Mouse (Mus musculus) liver, embryonic 14 days (tissue): Measurements from ENCODE around the gene Obox6. TPM values are rescaled to one million over a fixed set of nuclear protein-coding genes. Genes with fewer than 3 reads are reported as not detected.

Experiments
- polyA plus RNA-seq: library from polyadenylated mRNA; depleted of rRNA; stranded (reverse); fragments of >200 nt; gene quantifications from 2 replicates; pipeline ENCODE4 v1.2.3, GENCODE M21; 2012; rRNA removed

Obox6 gene
- polyA plus RNA-seq, result not detected in 2 replicates

DNA sequence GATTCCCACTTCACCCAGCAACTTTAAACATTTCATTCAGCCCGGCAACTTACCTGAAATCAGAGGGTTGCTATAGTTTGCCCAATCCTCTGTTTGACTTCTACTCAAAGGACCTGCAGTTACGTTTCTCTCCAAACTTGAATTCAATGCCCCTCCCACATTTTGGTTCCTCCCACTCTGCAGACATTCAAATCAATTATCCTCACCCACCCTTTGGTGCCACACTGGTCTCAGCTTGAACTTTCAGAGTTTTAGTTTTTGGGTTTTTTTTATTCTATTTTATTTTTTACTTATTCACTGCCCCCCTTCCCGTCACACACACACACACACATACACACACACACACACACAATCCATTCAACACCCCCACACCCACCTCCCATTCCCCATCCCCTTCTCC, at the start of gene Obox6:
Gene Obox6, minus strand, starts transcription at position 101 of the 400 bp plus-strand sequence.

GRCm38 (mm10) chr7:15882317-15882716, 42.8 kb upstream of the Obox6 start, which contains the start of gene Crxos:
TSS of gene Crxos (plus strand) at chr7:15882617.

DNA sequence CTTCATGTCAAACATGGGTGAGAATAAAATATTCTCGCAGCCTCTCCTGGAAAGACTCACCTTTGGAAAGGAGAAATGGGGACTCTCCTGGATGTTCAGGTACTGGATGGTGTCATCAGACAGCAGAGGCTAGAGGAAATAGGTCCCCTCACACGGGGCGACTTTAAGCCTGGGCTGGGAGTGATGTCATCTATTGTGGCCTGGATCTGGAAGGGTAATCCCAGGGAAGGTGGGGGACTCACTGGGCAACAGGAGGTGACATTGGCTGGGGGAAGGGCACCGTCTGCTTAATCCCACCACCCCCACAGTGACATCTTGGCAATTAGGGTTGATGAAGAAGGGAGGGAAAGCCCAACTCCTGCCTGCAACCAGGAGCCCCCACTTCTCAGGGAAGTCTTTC, 40.3 kb upstream of the Obox6 start, which contains the start of gene Crx:
Gene Crx, minus strand, starts transcription at position 213 of the 400 bp plus-strand sequence.

Other genes starting within 250 kb of the Obox6 start
- not detected in 2 replicates for gene Obox3, start 199.8 kb downstream of the Obox6 start, polyA plus RNA-seq
- gene Obox5, start 89.5 kb downstream of the Obox6 start, polyA plus RNA-seq, result not detected in 2 replicates
- not detected in 2 replicates for gene Crx, start 40.3 kb upstream of the Obox6 start, polyA plus RNA-seq
- gene Crxos, start 42.9 kb upstream of the Obox6 start, polyA plus RNA-seq, result not detected in 2 replicates
- gene Selenow, start 82.7 kb upstream of the Obox6 start, polyA plus RNA-seq, result 189 and 194 TPM in 2 replicates
- 57.3 and 58.9 TPM in 2 replicates for gene Nop53, start 106.4 kb upstream of the Obox6 start, polyA plus RNA-seq
- 2.4 TPM in 2 replicates for gene Ehd2, start 127.9 kb upstream of the Obox6 start, polyA plus RNA-seq
- gene Bicra, start 208.2 kb upstream of the Obox6 start, polyA plus RNA-seq, result 1.2 and 1.5 TPM in 2 replicates
- gene Zfp541, start 222.1 kb upstream of the Obox6 start, polyA plus RNA-seq, result 0.01 TPM in 2 replicates